Mouse (Mus musculus): ENCODE data around the gene Gng4. TPM values are rescaled to one million over a fixed set of nuclear protein-coding genes. Genes with fewer than 3 reads are reported as not detected.
"Not testable (repeated sequence)": the region's sequence is repeated elsewhere in the genome, so short reads cannot be mapped to it uniquely, and the experiment has no call there.

Gene Gng4
- polyA plus RNA-seq, 1 experiment from 2014 or later, result 6.2 TPM

DNA sequence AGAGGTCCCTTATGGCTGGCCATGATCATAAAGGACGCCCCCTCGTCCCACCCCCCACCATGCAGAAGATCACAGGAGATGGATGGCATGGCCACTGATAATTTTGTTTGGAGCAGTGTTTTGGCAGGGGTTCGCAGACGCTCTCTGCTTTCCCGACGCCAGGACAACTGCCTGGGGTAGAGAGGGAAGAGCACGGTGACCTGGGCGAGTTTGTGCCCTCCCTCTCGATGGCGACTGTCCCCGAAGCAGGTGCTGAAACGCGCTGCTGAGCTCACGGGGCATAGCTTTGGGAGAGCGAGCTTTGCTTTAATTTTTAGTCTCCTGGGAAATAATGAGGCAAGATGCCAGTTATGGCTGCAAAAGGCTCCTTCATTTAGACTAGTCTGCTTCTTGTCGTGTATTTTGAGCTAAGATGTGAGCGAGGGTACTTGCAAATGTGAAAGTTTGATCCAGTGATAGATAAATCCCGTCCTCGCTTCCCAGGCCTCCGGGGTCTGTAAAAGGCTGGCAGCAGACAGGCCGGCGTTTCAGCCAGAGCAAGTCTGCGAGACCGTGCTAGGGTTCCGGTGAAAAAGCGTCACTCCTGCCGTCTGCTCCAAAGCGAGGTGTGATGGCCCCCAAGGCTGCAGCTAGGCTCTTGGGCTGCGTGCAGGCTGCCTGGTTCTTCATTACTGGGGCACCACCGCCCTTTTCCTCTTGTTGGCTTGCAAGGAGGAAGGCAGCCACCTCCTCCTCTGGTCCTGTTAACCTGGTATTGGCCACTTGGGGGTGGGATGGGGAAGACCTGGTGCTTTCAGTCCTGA, 1.3 kb downstream of the Gng4 start:
- ATAC-seq (ENCODE audit: low FRiP score, low TSS enrichment) (0 out of 2 replicates have a peak, but pooled peaks have one; percentile 8), DNase-seq (ENCODE audit: low spot score) (peak; percentile 56)
- H3K36me3 ChIP-seq (ENCODE audit: control insufficient read depth, insufficient read depth, low read length), result no peaks in the 10 kb centered on the region
- H3K27me3 ChIP-seq (ENCODE audit: control insufficient read depth, insufficient read depth, low read length), result no peaks in the 10 kb centered on the region
- H3K9me3 ChIP-seq (ENCODE audit: control insufficient read depth, low read length), result no peaks in the 10 kb centered on the region
- H3K4me2 ChIP-seq (replicated peaks; ENCODE audit: low read depth), result peak overlapping the region; percentile 96
- H3K4me1 ChIP-seq (replicated peaks; ENCODE audit: control insufficient read depth, insufficient read depth), result no peaks in the 10 kb centered on the region; the same call in 1 of the 2 replicates
- H3K9ac ChIP-seq (ENCODE audit: low read length), result no peak overlapping the region
- H3K4me3 ChIP-seq (ENCODE audit: low read depth, low read length), result peak overlapping the region; percentile 55
- WGBS, result 2% methylated on average over 30 of the region's 30 CpGs
- no peak overlapping the region for H3K27ac ChIP-seq (replicated peaks)
- TF ChIP-seq CTCF (IDR thresholded peaks at IDR 0.05; ENCODE audit: low read depth), result no peak
- TF ChIP-seq EP300 (optimal IDR thresholded peaks at IDR 0.05), result no peak

DNA sequence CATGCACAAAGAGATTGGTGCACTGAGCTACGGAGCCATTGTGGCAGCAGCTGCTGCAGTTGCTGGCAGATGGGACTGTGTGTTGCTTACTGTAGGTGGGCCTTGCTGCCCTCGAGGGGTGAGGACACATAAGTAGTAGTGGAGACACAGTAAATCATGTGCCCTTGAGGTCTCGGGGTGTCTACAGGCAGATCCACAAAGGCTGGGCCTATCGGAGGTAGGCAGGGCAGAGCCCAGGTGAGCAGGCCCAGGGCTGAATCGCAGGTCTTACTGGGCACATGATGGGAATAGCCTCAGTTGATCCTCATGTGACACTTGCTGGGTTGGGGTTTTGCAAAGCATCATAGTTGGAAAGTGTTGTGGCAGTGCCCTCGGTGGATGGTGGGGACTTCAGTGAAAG, 3.1 kb downstream of the Gng4 start:
- no peak for DNase-seq (ENCODE audit: low spot score)
- no peaks in the 10 kb centered on the region for H3K36me3 ChIP-seq (ENCODE audit: control insufficient read depth, insufficient read depth, low read length)
- no peak overlapping the region for H3K27ac ChIP-seq (replicated peaks)
- no peak overlapping the region for H3K9ac ChIP-seq (ENCODE audit: low read length)
- TF ChIP-seq EP300 (optimal IDR thresholded peaks at IDR 0.05) (no peak), CTCF (IDR thresholded peaks at IDR 0.05; ENCODE audit: low read depth) (no peak)
- H3K27me3 ChIP-seq (ENCODE audit: control insufficient read depth, insufficient read depth, low read length), result no peaks in the 10 kb centered on the region
- H3K9me3 ChIP-seq (ENCODE audit: control insufficient read depth, low read length), result no peaks in the 10 kb centered on the region
- 87% methylated on average over 6 of the region's 6 CpGs for WGBS
- no peak overlapping the region for H3K4me2 ChIP-seq (replicated peaks; ENCODE audit: low read depth)
- no peaks in the 10 kb centered on the region; the same call in 1 of the 2 replicates for H3K4me1 ChIP-seq (replicated peaks; ENCODE audit: control insufficient read depth, insufficient read depth)
- H3K4me3 ChIP-seq (ENCODE audit: low read depth, low read length), result no peak overlapping the region
- ATAC-seq (ENCODE audit: low FRiP score, low TSS enrichment), result no peak

- no peaks in the 10 kb centered on the region for H3K36me3 ChIP-seq (ENCODE audit: control insufficient read depth, insufficient read depth, low read length)
- H3K4me2 ChIP-seq (replicated peaks; ENCODE audit: low read depth), result no peak overlapping the region
- H3K4me1 ChIP-seq (replicated peaks; ENCODE audit: control insufficient read depth, insufficient read depth), result no peaks in the 10 kb centered on the region; the same call in 1 of the 2 replicates
- no peak for DNase-seq (ENCODE audit: low spot score)
- no peaks in the 10 kb centered on the region for H3K9me3 ChIP-seq (ENCODE audit: control insufficient read depth, low read length)
- no peak overlapping the region for H3K4me3 ChIP-seq (ENCODE audit: low read depth, low read length)
- TF ChIP-seq CTCF (IDR thresholded peaks at IDR 0.05; ENCODE audit: low read depth), result no peak
- TF ChIP-seq EP300 (optimal IDR thresholded peaks at IDR 0.05), result no peak
- no peak overlapping the region for H3K27ac ChIP-seq (replicated peaks)
- no peak overlapping the region for H3K9ac ChIP-seq (ENCODE audit: low read length)
- 88% methylated on average over 4 of the region's 4 CpGs for WGBS
- no peaks in the 10 kb centered on the region for H3K27me3 ChIP-seq (ENCODE audit: control insufficient read depth, insufficient read depth, low read length)
- no peak for ATAC-seq (ENCODE audit: low FRiP score, low TSS enrichment)
These were observed 4.2 kb downstream of the Gng4 start for GRCm38 (mm10) chr13:13788070-13788469.

DNA sequence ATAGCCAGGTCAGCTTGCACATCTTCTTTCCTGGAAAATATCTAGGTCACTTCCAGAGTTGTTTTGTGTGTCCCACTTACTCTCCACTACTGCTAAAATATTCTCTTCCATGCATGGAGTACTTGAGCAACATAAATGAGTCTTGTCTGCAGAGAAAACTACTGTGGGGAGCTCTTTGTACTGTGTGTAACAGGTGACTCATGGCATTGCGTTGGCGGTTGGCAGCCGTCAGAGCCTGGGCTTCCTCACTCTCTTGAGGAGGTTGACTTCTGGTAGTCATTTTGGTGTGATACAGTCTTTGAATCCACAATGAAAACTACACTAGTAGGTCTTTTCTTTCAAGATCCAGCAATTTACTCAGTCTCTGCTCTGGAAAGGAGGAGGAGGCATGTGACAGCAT, 8.1 kb downstream of the Gng4 start:
- ATAC-seq (ENCODE audit: low FRiP score, low TSS enrichment), result no peak
- TF ChIP-seq CTCF (IDR thresholded peaks at IDR 0.05; ENCODE audit: low read depth) (no peak), EP300 (optimal IDR thresholded peaks at IDR 0.05) (no peak)
- 83% methylated on average over 3 of the region's 3 CpGs for WGBS

DNA sequence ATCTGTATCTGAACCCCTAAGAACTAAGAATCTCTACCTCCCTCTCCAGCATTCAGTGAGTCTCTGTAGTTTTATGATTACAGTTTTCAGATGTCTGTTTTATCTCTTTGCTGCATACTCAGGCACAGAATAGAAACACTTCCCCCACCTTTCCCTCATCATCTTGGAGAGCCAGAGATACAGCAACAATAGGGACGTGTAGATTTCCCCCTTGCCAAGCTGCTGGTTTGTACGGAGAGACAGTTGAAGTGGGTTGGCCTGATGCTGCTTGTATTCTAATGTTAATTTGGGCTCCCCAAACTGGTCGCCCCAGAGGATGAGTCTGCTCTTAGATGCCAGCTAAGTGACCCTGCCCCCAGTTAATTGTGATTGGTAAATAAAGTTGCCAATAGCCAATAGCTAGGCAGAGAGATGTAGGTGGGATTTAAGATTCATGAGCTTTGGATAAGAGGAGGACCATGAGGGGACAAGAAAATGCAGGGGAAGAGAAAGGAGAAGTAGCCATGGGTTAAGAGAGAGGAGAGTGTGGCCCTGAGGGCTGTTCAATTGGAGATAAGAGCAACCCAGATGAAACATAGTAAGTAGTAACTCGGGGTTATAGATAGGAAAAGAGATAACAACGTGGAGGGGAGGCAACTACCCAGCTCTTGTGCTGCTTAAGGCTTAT, 11.4 kb downstream of the Gng4 start:
- Histone ChIP-seq H3K27ac (replicated peaks) (no peak overlapping the region), H3K27me3 (ENCODE audit: control insufficient read depth, insufficient read depth, low read length) (no peaks in the 10 kb centered on the region), H3K9me3 (ENCODE audit: control insufficient read depth, low read length) (no peaks in the 10 kb centered on the region), H3K4me2 (replicated peaks; ENCODE audit: low read depth) (no peak overlapping the region), H3K4me1 (replicated peaks; ENCODE audit: control insufficient read depth, insufficient read depth) (no peaks in the 10 kb centered on the region), H3K9ac (ENCODE audit: low read length) (no peak overlapping the region), H3K4me3 (ENCODE audit: low read depth, low read length) (no peak overlapping the region), H3K36me3 (ENCODE audit: control insufficient read depth, insufficient read depth, low read length) (no peaks in the 10 kb centered on the region)
- DNase-seq (ENCODE audit: low spot score) (no peak), ATAC-seq (ENCODE audit: low FRiP score, low TSS enrichment) (no peak)
- TF ChIP-seq CTCF (IDR thresholded peaks at IDR 0.05; ENCODE audit: low read depth), result no peak
- no peak for TF ChIP-seq EP300 (optimal IDR thresholded peaks at IDR 0.05)
- WGBS, result 35% methylated on average over 5 of the region's 5 CpGs

More for the DNA sequence above, 8.1 kb downstream of the Gng4 start:
- Histone ChIP-seq H3K27ac (replicated peaks) (no peak overlapping the region), H3K27me3 (ENCODE audit: control insufficient read depth, insufficient read depth, low read length) (no peaks in the 10 kb centered on the region), H3K4me2 (replicated peaks; ENCODE audit: low read depth) (no peak overlapping the region), H3K9ac (ENCODE audit: low read length) (no peak overlapping the region), H3K9me3 (ENCODE audit: control insufficient read depth, low read length) (no peaks in the 10 kb centered on the region), H3K4me3 (ENCODE audit: low read depth, low read length) (no peak overlapping the region), H3K36me3 (ENCODE audit: control insufficient read depth, insufficient read depth, low read length) (no peaks in the 10 kb centered on the region), H3K4me1 (replicated peaks; ENCODE audit: control insufficient read depth, insufficient read depth) (no peaks in the 10 kb centered on the region)
- no peak for DNase-seq (ENCODE audit: low spot score)

- Histone ChIP-seq H3K4me3 (ENCODE audit: low read depth, low read length) (no peak overlapping the region), H3K27ac (replicated peaks) (no peak overlapping the region), H3K4me1 (replicated peaks; ENCODE audit: control insufficient read depth, insufficient read depth) (no peaks in the 10 kb centered on the region), H3K4me2 (replicated peaks; ENCODE audit: low read depth) (no peak overlapping the region), H3K36me3 (ENCODE audit: control insufficient read depth, insufficient read depth, low read length) (no peaks in the 10 kb centered on the region), H3K9me3 (ENCODE audit: control insufficient read depth, low read length) (no peaks in the 10 kb centered on the region), H3K9ac (ENCODE audit: low read length) (no peak overlapping the region), H3K27me3 (ENCODE audit: control insufficient read depth, insufficient read depth, low read length) (no peaks in the 10 kb centered on the region)
- no peak for TF ChIP-seq EP300 (optimal IDR thresholded peaks at IDR 0.05)
- 0 out of 2 replicates have a peak, but pooled peaks have one; percentile 11 for TF ChIP-seq CTCF (IDR thresholded peaks at IDR 0.05; ENCODE audit: low read depth)
- ATAC-seq (ENCODE audit: low FRiP score, low TSS enrichment) (no peak), DNase-seq (ENCODE audit: low spot score) (no peak)
- WGBS, result 77% methylated on average over 1 of the region's 1 CpGs
These were observed 12.2 kb downstream of the Gng4 start for GRCm38 (mm10) chr13:13796082-13796481.

DNA sequence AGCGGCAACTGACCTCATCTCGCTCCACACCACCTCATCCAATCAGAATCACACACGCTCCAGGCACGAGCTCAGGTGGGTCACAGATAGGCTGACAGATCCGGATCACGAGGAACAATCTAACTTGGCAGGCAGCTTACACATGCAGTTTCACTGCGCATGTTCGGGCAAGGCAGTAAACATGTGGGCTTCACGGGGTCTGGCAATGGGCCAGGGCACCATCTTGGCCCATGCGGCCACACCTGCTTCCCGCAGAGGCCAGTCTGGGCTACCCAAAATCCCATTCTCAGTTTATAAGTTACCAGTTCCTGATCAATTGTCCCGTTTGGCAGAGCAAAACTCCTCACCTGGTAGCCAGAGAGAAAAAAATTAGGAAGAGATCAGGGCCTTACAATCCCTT, 14.0 kb downstream of the Gng4 start:
- not testable (repeated sequence) for H3K4me3 ChIP-seq (ENCODE audit: low read depth, low read length); H3K9ac ChIP-seq (ENCODE audit: low read length); H3K27me3 ChIP-seq (ENCODE audit: control insufficient read depth, insufficient read depth, low read length); H3K9me3 ChIP-seq (ENCODE audit: control insufficient read depth, low read length); ATAC-seq (ENCODE audit: low FRiP score, low TSS enrichment); H3K27ac ChIP-seq (replicated peaks); DNase-seq (ENCODE audit: low spot score); H3K4me2 ChIP-seq (replicated peaks; ENCODE audit: low read depth); H3K4me1 ChIP-seq (replicated peaks; ENCODE audit: control insufficient read depth, insufficient read depth); H3K36me3 ChIP-seq (ENCODE audit: control insufficient read depth, insufficient read depth, low read length)
- WGBS, result 88% methylated on average over 12 of the region's 12 CpGs

Measured in stomach, postnatal 0 days (tissue).